Mouse (Mus musculus): ENCODE data around the gene Atp23.

GRCm38 (mm10) chr10:126869372-126870318 is 31.5 kb downstream of the Atp23 start:
- peak; percentile 76 for TF ChIP-seq CTCF (IDR thresholded peaks at IDR 0.05; ENCODE audit: extremely low read depth, insufficient read length, insufficient replicate concordance, low read depth, low read length)
- no peak for TF ChIP-seq POLR2A (IDR thresholded peaks at IDR 0.05; ENCODE audit: low read depth, low read length)
